Mouse (Mus musculus) heart, embryonic 11.5 days (tissue): ENCODE measurements around the gene Drd3. TPM values are rescaled to one million over a fixed set of nuclear protein-coding genes. Genes with fewer than 3 reads are reported as not detected.

ENCODE experiments used
- ATAC-seq: fragments of 200-750 bp; cut with Nextera tagmentation; replicated peaks from 2 replicates; pipeline ENCODE4 v1.8.0; 2017; ENCODE audit warnings: moderate library complexity; ENCODE audit not compliant: insufficient number of reproducible peaks, low FRiP score, low TSS enrichment
- H3K27ac ChIP-seq: fragments of 300-500 bp; sonication (generic); 2 replicates; pipeline ENCODE4 v1.5.1; 2014; ENCODE audit warnings: mild to moderate bottlenecking, low read depth, low read length
- H3K27me3 ChIP-seq: fragments of 300-500 bp; sonication (generic); 2 replicates; pipeline ENCODE4 v1.6.1; 2014; ENCODE audit warnings: mild to moderate bottlenecking, low read length, mixed read lengths; ENCODE audit not compliant: control insufficient read depth, insufficient read depth
- H3K36me3 ChIP-seq: fragments of 300-500 bp; sonication (generic); 2 replicates; pipeline ENCODE4 v1.6.1; 2014; ENCODE audit warnings: mild to moderate bottlenecking, low read length, moderate library complexity, mixed read lengths; ENCODE audit not compliant: control insufficient read depth, insufficient read depth
- H3K4me1 ChIP-seq: fragments of 300-500 bp; sonication (generic); 2 replicates; pipeline ENCODE4 v1.6.1; 2014; ENCODE audit warnings: low read length; ENCODE audit not compliant: control insufficient read depth, insufficient read depth
- H3K4me2 ChIP-seq: fragments of 300-500 bp; sonication (generic); 2 replicates; pipeline ENCODE4 v1.6.1; 2014; ENCODE audit warnings: mild to moderate bottlenecking, moderate library complexity
- H3K4me3 ChIP-seq: fragments of 300-500 bp; sonication (generic); 2 replicates; pipeline ENCODE4 v1.5.1; 2014; ENCODE audit warnings: low read depth, low read length
- H3K9ac ChIP-seq: fragments of 300-500 bp; sonication (generic); 2 replicates; pipeline ENCODE4 v1.6.1; 2014; ENCODE audit warnings: mild to moderate bottlenecking, low read depth, low read length, moderate library complexity
- H3K9me3 ChIP-seq: fragments of 300-500 bp; sonication (generic); replicated peaks from 2 replicates; pipeline ENCODE4 v1.6.1; 2016; ENCODE audit warnings: low read length; ENCODE audit not compliant: control insufficient read depth
- WGBS: fragments of 180-500 bp; shearing (Covaris S2); extraction: QIAGEN DNeasy Blood & Tissue Kit; methylation state at CpG from one replicate; pipeline ENCODE4 v1.1.7; 2014; ENCODE audit not compliant: insufficient replicate concordance; 5-methylcytosine and 5-hydroxymethylcytosine counted together
- polyA plus RNA-seq: library from polyadenylated mRNA; unstranded; fragments of >200 nt; fragmentation: Nextera tagmentation; extraction: Ambion mirVana; gene quantifications from 2 replicates; pipeline ENCODE4 v1.2.1, GENCODE M21; 2014

Drd3 gene
- polyA plus RNA-seq, 1 experiment from 2014 or later = not detected

- Histone ChIP-seq H3K9ac (no peak overlapping the region), H3K36me3 (no peaks in the 10 kb centered on the region), H3K27ac (no peak overlapping the region), H3K9me3 (no peaks in the 10 kb centered on the region), H3K27me3 (no peaks in the 10 kb centered on the region), H3K4me2 (no peak overlapping the region), H3K4me1 (no peaks in the 10 kb centered on the region; the same call in 1 of the 2 replicates), H3K4me3 (no peak overlapping the region)
- 66% methylated on average over 8 of the region's 8 CpGs for WGBS
- peak; percentile 86 for ATAC-seq
Measured at GRCm38 (mm10) chr16:43729506-43730221, 24.2 kb upstream of the Drd3 start.

GRCm38 (mm10) chr16:43730281-43730680 lies 23.5 kb upstream of the Drd3 start:
- 64% methylated on average over 4 of the region's 4 CpGs for WGBS

GRCm38 (mm10) chr16:43732496-43732895 lies 21.3 kb upstream of the Drd3 start:
- WGBS = 86% methylated on average over 10 of the region's 10 CpGs
- Histone ChIP-seq H3K36me3 (no peaks in the 10 kb centered on the region), H3K9ac (no peak overlapping the region), H3K9me3 (no peaks in the 10 kb centered on the region), H3K27me3 (no peaks in the 10 kb centered on the region), H3K4me3 (no peak overlapping the region), H3K27ac (no peak overlapping the region), H3K4me1 (no peaks in the 10 kb centered on the region; the same call in 1 of the 2 replicates), H3K4me2 (no peak overlapping the region)
- no peak for ATAC-seq

More at GRCm38 (mm10) chr16:43730281-43730680, 23.5 kb upstream of the Drd3 start:
- no peaks in the 10 kb centered on the region for H3K27me3 ChIP-seq
- no peak for ATAC-seq
- no peak overlapping the region for H3K27ac ChIP-seq
- H3K4me3 ChIP-seq = no peak overlapping the region
- no peaks in the 10 kb centered on the region for H3K36me3 ChIP-seq
- H3K4me1 ChIP-seq = no peaks in the 10 kb centered on the region; the same call in 1 of the 2 replicates
- H3K9me3 ChIP-seq = no peaks in the 10 kb centered on the region
- no peak overlapping the region for H3K4me2 ChIP-seq
- H3K9ac ChIP-seq = no peak overlapping the region

- no peaks in the 10 kb centered on the region for H3K9me3 ChIP-seq
- no peak for ATAC-seq
- WGBS = 86% methylated on average over 5 of the region's 5 CpGs
Measured at GRCm38 (mm10) chr16:43732900-43733299, 20.9 kb upstream of the Drd3 start.

GRCm38 (mm10) chr16:43737933-43738332 lies 15.9 kb upstream of the Drd3 start:
- H3K9me3 ChIP-seq = no peaks in the 10 kb centered on the region
- H3K27ac ChIP-seq = no peak overlapping the region
- H3K36me3 ChIP-seq = no peaks in the 10 kb centered on the region
- H3K4me1 ChIP-seq = no peaks in the 10 kb centered on the region
- no peak overlapping the region for H3K9ac ChIP-seq
- H3K4me3 ChIP-seq = no peak overlapping the region
- WGBS = 59% methylated on average over 4 of the region's 4 CpGs
- no peak overlapping the region for H3K4me2 ChIP-seq
- ATAC-seq = no peak
- no peaks in the 10 kb centered on the region for H3K27me3 ChIP-seq

More at GRCm38 (mm10) chr16:43732900-43733299, 20.9 kb upstream of the Drd3 start:
- Histone ChIP-seq H3K27ac (no peak overlapping the region), H3K27me3 (no peaks in the 10 kb centered on the region), H3K36me3 (no peaks in the 10 kb centered on the region), H3K4me2 (no peak overlapping the region), H3K9ac (no peak overlapping the region), H3K4me3 (no peak overlapping the region), H3K4me1 (no peaks in the 10 kb centered on the region; the same call in 1 of the 2 replicates)

- Histone ChIP-seq H3K36me3 (no peaks in the 10 kb centered on the region), H3K9me3 (no peaks in the 10 kb centered on the region), H3K4me2 (no peak overlapping the region), H3K4me1 (no peaks in the 10 kb centered on the region), H3K27ac (no peak overlapping the region), H3K4me3 (no peak overlapping the region), H3K27me3 (no peaks in the 10 kb centered on the region), H3K9ac (no peak overlapping the region)
- 70% methylated on average over 2 of the region's 2 CpGs for WGBS
- ATAC-seq = no peak
Measured at GRCm38 (mm10) chr16:43740936-43741335, 12.9 kb upstream of the Drd3 start.

- H3K27me3 ChIP-seq = no peaks in the 10 kb centered on the region
- H3K4me1 ChIP-seq = no peaks in the 10 kb centered on the region
- ATAC-seq = no peak
- no peaks in the 10 kb centered on the region for H3K36me3 ChIP-seq
- no peak overlapping the region for H3K4me2 ChIP-seq
- H3K9ac ChIP-seq = no peak overlapping the region
- H3K4me3 ChIP-seq = no peak overlapping the region
- no peaks in the 10 kb centered on the region for H3K9me3 ChIP-seq
- WGBS = 57% methylated on average over 2 of the region's 2 CpGs
- no peak overlapping the region for H3K27ac ChIP-seq
Measured at GRCm38 (mm10) chr16:43748424-43748823, 5.4 kb upstream of the Drd3 start.

GRCm38 (mm10) chr16:43752900-43753299 lies 926 bp upstream of the Drd3 start:
- peaks cover 2% of the 10 kb centered on the region; the same call in 1 of the 2 replicates for H3K4me1 ChIP-seq
- no peak overlapping the region for H3K4me2 ChIP-seq
- H3K9me3 ChIP-seq = no peaks in the 10 kb centered on the region
- H3K9ac ChIP-seq = no peak overlapping the region
- H3K27ac ChIP-seq = no peak overlapping the region
- ATAC-seq = no peak
- no peaks in the 10 kb centered on the region for H3K36me3 ChIP-seq
- no peaks in the 10 kb centered on the region for H3K27me3 ChIP-seq
- 82% methylated on average over 8 of the region's 8 CpGs for WGBS
- no peak overlapping the region for H3K4me3 ChIP-seq

GRCm38 (mm10) chr16:43772358-43772757 lies 18.5 kb downstream of the Drd3 start:
- Histone ChIP-seq H3K36me3 (no peaks in the 10 kb centered on the region), H3K4me3 (no peak overlapping the region), H3K4me2 (peak overlapping the region; percentile 31), H3K4me1 (no peaks in the 10 kb centered on the region), H3K27me3 (no peaks in the 10 kb centered on the region), H3K9ac (no peak overlapping the region), H3K27ac (peak overlapping the region; percentile 18; the same call in 1 of the 2 replicates), H3K9me3 (no peaks in the 10 kb centered on the region)
- peak; percentile 71 for ATAC-seq
- 19% methylated on average over 3 of the region's 3 CpGs for WGBS
